Mouse (Mus musculus) midbrain, embryonic 14.5 days (tissue): ENCODE measurements at regions not wholly inside any gene's neighbourhood (a gene's known extent, or its start where the extent isn't known, plus 50 kb on each side); places are given as distances from the start of the nearest gene placed in this dataset.

Experiments used
- ATAC-seq: fragments of 200-750 bp; cut with Nextera tagmentation; 2 replicates; pipeline ENCODE4 v1.8.0; 2017; ENCODE audit warnings: moderate number of reproducible peaks, moderate library complexity; ENCODE audit not compliant: low FRiP score, low TSS enrichment
- DNase-seq: peaks from one replicate; pipeline ENCODE4 v3.0.0-alpha.2; 2015
- H3K27ac ChIP-seq: fragments of 300-500 bp; sonication (generic); replicated peaks from 2 replicates; pipeline ENCODE4 v1.5.1; 2014; ENCODE audit warnings: mild to moderate bottlenecking, low read depth, low read length, moderate library complexity
- H3K27me3 ChIP-seq: fragments of 300-500 bp; sonication (generic); 2 replicates; pipeline ENCODE4 v1.6.1; 2014; ENCODE audit warnings: low read length, control low read depth, mixed read lengths; ENCODE audit not compliant: control insufficient read depth, insufficient read depth
- H3K36me3 ChIP-seq: fragments of 300-500 bp; sonication (generic); 2 replicates; pipeline ENCODE4 v1.6.1; 2014; ENCODE audit warnings: low read length, control low read depth; ENCODE audit not compliant: control insufficient read depth, insufficient read depth
- H3K4me1 ChIP-seq: fragments of 300-500 bp; sonication (generic); 2 replicates; pipeline ENCODE4 v1.6.1; 2014; ENCODE audit warnings: mild to moderate bottlenecking, antibody characterized with exemption, low read length, control low read depth; ENCODE audit not compliant: control insufficient read depth, insufficient read depth
- H3K4me2 ChIP-seq: fragments of 300-500 bp; sonication (generic); 2 replicates; pipeline ENCODE4 v1.6.1; 2014; ENCODE audit warnings: mild to moderate bottlenecking, low read length, moderate library complexity
- H3K4me3 ChIP-seq: fragments of 300-500 bp; sonication (generic); replicated peaks from 2 replicates; pipeline ENCODE4 v1.5.1; 2014; ENCODE audit warnings: low read depth, low read length
- H3K9ac ChIP-seq: fragments of 300-500 bp; sonication (generic); replicated peaks from 2 replicates; pipeline ENCODE4 v1.6.1; 2014; ENCODE audit warnings: mild to moderate bottlenecking, low read length, moderate library complexity
- H3K9me3 ChIP-seq: fragments of 300-500 bp; sonication (generic); 2 replicates; pipeline ENCODE4 v1.6.1; 2016; ENCODE audit warnings: low read length, control low read depth, mixed read lengths; ENCODE audit not compliant: control insufficient read depth
- WGBS: fragments of 180-500 bp; shearing (Covaris S2); extraction: QIAGEN DNeasy Blood & Tissue Kit; methylation state at CpG from one replicate; pipeline ENCODE4 v1.1.7; 2014; 5-methylcytosine and 5-hydroxymethylcytosine counted together

- H3K9ac ChIP-seq, result no peak overlapping the region
- DNase-seq, result no peak
- ATAC-seq, result no peak
- H3K4me1 ChIP-seq, result no peaks in the 10 kb centered on the region
- H3K36me3 ChIP-seq, result no peaks in the 10 kb centered on the region
- no peak overlapping the region for H3K27ac ChIP-seq
- no peaks in the 10 kb centered on the region for H3K9me3 ChIP-seq
- 92% methylated on average over 7 of the region's 7 CpGs for WGBS
- no peak overlapping the region for H3K4me2 ChIP-seq
- no peak overlapping the region for H3K4me3 ChIP-seq
- H3K27me3 ChIP-seq, result no peaks in the 10 kb centered on the region
Observed at GRCm38 (mm10) chr4:135056371-135056770, 64.1 kb upstream of the Runx3 start.

DNA sequence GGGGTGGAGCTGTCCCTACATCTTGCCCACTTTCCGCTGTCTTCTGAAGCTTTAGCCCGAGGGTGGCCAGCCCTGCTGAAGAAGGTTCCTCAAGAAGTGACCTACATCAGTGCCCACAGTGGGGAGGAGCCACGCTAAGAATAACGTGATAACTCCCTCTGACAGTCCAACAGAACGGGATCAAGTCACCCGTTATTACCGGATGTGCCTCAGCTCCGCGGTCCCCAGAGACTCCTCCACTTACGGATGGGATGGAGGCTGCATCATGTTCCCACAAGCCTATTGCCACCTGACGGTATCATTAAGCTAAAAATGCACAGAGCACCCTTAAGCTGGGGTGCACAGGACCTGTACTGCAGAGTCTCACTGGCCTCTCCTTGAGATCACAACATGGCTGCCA, 63.2 kb upstream of the Runx3 start:
- Histone ChIP-seq H3K27me3 (no peaks in the 10 kb centered on the region), H3K4me2 (no peak overlapping the region), H3K4me3 (no peak overlapping the region), H3K9ac (no peak overlapping the region), H3K36me3 (no peaks in the 10 kb centered on the region), H3K4me1 (no peaks in the 10 kb centered on the region), H3K9me3 (no peaks in the 10 kb centered on the region), H3K27ac (no peak overlapping the region)
- DNase-seq, result no peak
- WGBS, result 89% methylated on average over 11 of the region's 11 CpGs
- no peak for ATAC-seq

GRCm38 (mm10) chr4:135058895-135059294, 61.6 kb upstream of the Runx3 start:
- H3K4me1 ChIP-seq, result no peaks in the 10 kb centered on the region
- H3K9ac ChIP-seq, result no peak overlapping the region
- no peaks in the 10 kb centered on the region for H3K9me3 ChIP-seq
- H3K36me3 ChIP-seq, result no peaks in the 10 kb centered on the region
- ATAC-seq (no peak), DNase-seq (no peak)
- no peak overlapping the region for H3K27ac ChIP-seq
- 80% methylated on average over 4 of the region's 4 CpGs for WGBS
- H3K27me3 ChIP-seq, result no peaks in the 10 kb centered on the region
- no peak overlapping the region for H3K4me3 ChIP-seq
- no peak overlapping the region for H3K4me2 ChIP-seq

- Histone ChIP-seq H3K4me2 (no peak overlapping the region), H3K27ac (no peak overlapping the region), H3K4me1 (no peaks in the 10 kb centered on the region), H3K9me3 (no peaks in the 10 kb centered on the region), H3K4me3 (no peak overlapping the region), H3K9ac (no peak overlapping the region), H3K27me3 (no peaks in the 10 kb centered on the region), H3K36me3 (no peaks in the 10 kb centered on the region)
- no peak for ATAC-seq
- no peak for DNase-seq
- WGBS, result 66% methylated on average over 4 of the region's 4 CpGs
Observed at GRCm38 (mm10) chr4:135061030-135061743, 59.3 kb upstream of the Runx3 start.

GRCm38 (mm10) chr4:135066766-135067479, 53.5 kb upstream of the Runx3 start:
- ATAC-seq, result no peak
- H3K4me2 ChIP-seq, result no peak overlapping the region
- WGBS, result 10% methylated on average over 19 of the region's 19 CpGs

GRCm38 (mm10) chr4:135067805-135068204, 52.6 kb upstream of the Runx3 start:
- 88% methylated on average over 7 of the region's 7 CpGs for WGBS
- no peak for ATAC-seq
- Histone ChIP-seq H3K4me1 (no peaks in the 10 kb centered on the region), H3K9me3 (no peaks in the 10 kb centered on the region), H3K4me2 (no peak overlapping the region), H3K27me3 (no peaks in the 10 kb centered on the region), H3K9ac (no peak overlapping the region), H3K27ac (no peak overlapping the region), H3K4me3 (no peak overlapping the region), H3K36me3 (no peaks in the 10 kb centered on the region)
- DNase-seq, result no peak

More at GRCm38 (mm10) chr4:135066766-135067479, 53.5 kb upstream of the Runx3 start:
- no peak overlapping the region for H3K4me3 ChIP-seq
- H3K9me3 ChIP-seq, result no peaks in the 10 kb centered on the region
- H3K27ac ChIP-seq, result no peak overlapping the region
- no peaks in the 10 kb centered on the region for H3K27me3 ChIP-seq
- no peaks in the 10 kb centered on the region for H3K36me3 ChIP-seq
- no peaks in the 10 kb centered on the region for H3K4me1 ChIP-seq
- peak; percentile 88 for DNase-seq
- H3K9ac ChIP-seq, result no peak overlapping the region

DNA sequence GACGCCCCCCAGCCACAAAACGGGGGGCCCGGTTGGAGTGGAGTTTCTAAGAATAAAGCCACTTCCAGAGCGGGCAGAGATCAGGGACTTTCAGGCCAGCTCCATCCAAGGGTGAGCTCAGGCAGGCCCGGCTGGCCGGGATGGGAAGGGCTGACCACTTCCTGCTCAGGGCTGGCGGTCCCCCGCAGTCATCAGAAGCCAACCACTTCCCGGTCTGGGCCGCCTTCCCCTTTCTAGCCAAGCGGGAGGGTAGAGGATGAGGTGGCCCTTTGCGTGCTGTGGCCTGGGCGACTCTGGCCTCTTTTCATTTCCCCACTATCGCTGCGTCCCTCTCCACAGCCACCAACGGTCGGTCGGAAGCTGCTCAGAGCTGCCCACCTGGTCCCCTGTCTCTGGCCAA, 50.6 kb upstream of the Runx3 start:
- ATAC-seq, result no peak
- Histone ChIP-seq H3K4me2 (no peak overlapping the region), H3K36me3 (no peaks in the 10 kb centered on the region), H3K9ac (no peak overlapping the region), H3K9me3 (no peaks in the 10 kb centered on the region), H3K4me3 (no peak overlapping the region), H3K27ac (no peak overlapping the region), H3K27me3 (no peaks in the 10 kb centered on the region), H3K4me1 (no peaks in the 10 kb centered on the region)
- 75% methylated on average over 18 of the region's 18 CpGs for WGBS
- DNase-seq, result no peak
